Comparison of ENCODE assay signal across 25 mouse cellular contexts in the genomic region with DNA sequence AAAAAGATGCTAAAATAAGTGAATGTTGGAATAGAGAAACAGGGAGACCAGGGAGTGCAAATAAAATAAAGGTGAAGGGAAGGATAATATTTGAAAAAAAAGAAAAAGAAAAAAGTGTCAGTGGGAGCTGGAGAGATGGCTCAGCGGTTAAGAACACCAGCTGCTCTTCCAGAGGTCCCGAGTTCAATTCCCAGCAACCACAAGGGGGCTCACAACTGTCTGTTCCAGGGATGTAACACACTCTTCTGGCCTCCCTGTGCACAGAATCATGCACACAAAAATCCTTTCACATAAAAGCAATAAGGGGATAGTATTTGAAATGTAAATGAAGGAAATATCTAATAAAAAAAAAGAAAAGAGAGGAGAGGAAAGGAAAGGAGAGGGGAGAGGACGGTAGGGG. TPM values are rescaled to one million over a fixed set of nuclear protein-coding genes. Genes with fewer than 3 reads are reported as not detected.
A peak's percentile ranks its signal among the peaks of the same experiment; 100 is the strongest.
DNase-seq lines count a peak whose midpoint lies in the region; ATAC-seq and TF ChIP-seq lines count a peak whose summit lies in the region.
"Had no signal": no experiment of that assay in that cellular context is flagged by ENCODE, and none has a peak within 500 bp of the region (broad histone marks: within the 10 kb centered on the region; RNA-seq: fewer than 3 reads in every experiment).

No protein-coding gene starts in this region.

- H3K4me2 ChIP-seq in midbrain, embryonic 14.5 days (ENCODE audit: low read length): no peak overlapping the region
- no peak overlapping the region for H3K4me2 ChIP-seq in midbrain, embryonic 16.5 days (ENCODE audit: low read length)
- H3K4me2 ChIP-seq: forebrain, embryonic 13.5 days; heart, embryonic 11.5 days; limb, embryonic 13.5 days; liver, embryonic 15.5 days; neural tube, embryonic 15.5 days had no signal

- H3K4me1 ChIP-seq in heart, adult 2 months (ENCODE audit: control insufficient read depth, insufficient read depth, low read length): peaks cover 3% of the 10 kb centered on the region
- H3K4me1 ChIP-seq in midbrain, embryonic 14.5 days (ENCODE audit: control insufficient read depth, insufficient read depth, low read length): no peaks in the 10 kb centered on the region
- no peaks in the 10 kb centered on the region for H3K4me1 ChIP-seq in midbrain, embryonic 16.5 days (ENCODE audit: control insufficient read depth, insufficient read depth, low read length)
- H3K4me1 ChIP-seq: forebrain, embryonic 13.5 days; limb, embryonic 13.5 days; neural tube, embryonic 15.5 days had no signal

- no peak overlapping the region for H3K4me3 ChIP-seq in heart, adult 2 months
- H3K4me3 ChIP-seq in left cerebral cortex, adult 2 months: no peak overlapping the region
- no peak overlapping the region for H3K4me3 ChIP-seq in midbrain, embryonic 14.5 days (replicated peaks; ENCODE audit: low read depth, low read length)
- no peak overlapping the region for H3K4me3 ChIP-seq in midbrain, embryonic 16.5 days (ENCODE audit: low read depth, low read length)
- H3K4me3 ChIP-seq: forebrain, embryonic 13.5 days; limb, embryonic 13.5 days; liver, embryonic 15.5 days; neural tube, embryonic 15.5 days had no signal

- ATAC-seq in midbrain, embryonic 14.5 days (ENCODE audit: low FRiP score, low TSS enrichment): no peak
- ATAC-seq in midbrain, embryonic 16.5 days: no peak
- ATAC-seq: activated CD4-positive, CD25-positive, alpha-beta regulatory T cell, adult 4 months; CD4-positive, CD25-positive, alpha-beta regulatory T cell, adult 4 months; forebrain, embryonic 13.5 days; hindbrain, embryonic 16.5 days had no signal

- 60% methylated on average over 2 of the region's 3 CpGs for WGBS in heart, adult 2 months
- WGBS in midbrain, embryonic 14.5 days: 62% methylated on average over 2 of the region's 3 CpGs
- 49% methylated on average over 2 of the region's 3 CpGs for WGBS in midbrain, embryonic 16.5 days

- no peak for TF ChIP-seq EP300 in heart, adult 2 months (IDR thresholded peaks at IDR 0.05; ENCODE audit: insufficient read depth, low read depth, low read length)

- TF ChIP-seq POLR2A in heart, adult 2 months (IDR thresholded peaks at IDR 0.05; ENCODE audit: insufficient read depth, low read depth, low read length): no peak

- no peaks in the 10 kb centered on the region for H3K27me3 ChIP-seq in heart, adult 2 months (ENCODE audit: control insufficient read depth, insufficient read depth, low read length)
- no peaks in the 10 kb centered on the region for H3K27me3 ChIP-seq in midbrain, embryonic 14.5 days (ENCODE audit: control insufficient read depth, insufficient read depth, low read length)
- H3K27me3 ChIP-seq in midbrain, embryonic 16.5 days (ENCODE audit: control insufficient read depth, insufficient read depth, low read depth, low read length): no peaks in the 10 kb centered on the region
- H3K27me3 ChIP-seq: neural tube, embryonic 15.5 days had no signal

- H3K9ac ChIP-seq in heart, adult 2 months (ENCODE audit: low read depth, low read length): no peak overlapping the region
- H3K9ac ChIP-seq in midbrain, embryonic 14.5 days (replicated peaks; ENCODE audit: low read length): no peak overlapping the region
- no peak overlapping the region for H3K9ac ChIP-seq in midbrain, embryonic 16.5 days (ENCODE audit: low read depth, low read length)
- H3K9ac ChIP-seq: forebrain, embryonic 13.5 days; limb, embryonic 13.5 days; liver, embryonic 15.5 days; neural tube, embryonic 15.5 days had no signal

- peak; percentile 32 for TF ChIP-seq CTCF in heart, adult 2 months (IDR thresholded peaks at IDR 0.05)
- peak; percentile 2; the same call in 1 of the 2 replicates for TF ChIP-seq CTCF in left cerebral cortex, adult 2 months (IDR thresholded peaks at IDR 0.05)

- H3K36me3 ChIP-seq in heart, adult 2 months (ENCODE audit: control insufficient read depth, insufficient read depth, low read length): no peaks in the 10 kb centered on the region
- H3K36me3 ChIP-seq in midbrain, embryonic 14.5 days (ENCODE audit: control insufficient read depth, insufficient read depth, low read length): no peaks in the 10 kb centered on the region
- H3K36me3 ChIP-seq in midbrain, embryonic 16.5 days (ENCODE audit: control insufficient read depth, insufficient read depth, low read length): no peaks in the 10 kb centered on the region
- H3K36me3 ChIP-seq: G1E; limb, embryonic 13.5 days; liver, embryonic 15.5 days; neural tube, embryonic 15.5 days had no signal

- DNase-seq in heart, adult 2 months: no peak
- no peak for DNase-seq in heart, adult 8-10 months (ENCODE audit: low spot score)
- no peak for DNase-seq in left cerebral cortex, adult 2 months (ENCODE audit: extremely low spot score in 1 of 2, low spot score in 2 of 2)
- DNase-seq in left cerebral cortex, adult 18-20 months (ENCODE audit: low spot score in 2 of 2): no peak
- DNase-seq in midbrain, embryonic 14.5 days: peak; percentile 51
- DNase-seq in NIH3T3 (ENCODE audit: low read depth): peak; percentile 26
- no peak for DNase-seq in spleen, postnatal 4 days (ENCODE audit: low spot score in 2 of 2)
- DNase-seq: adrenal gland, adult 8-10 months; cerebellum, adult 18-20 months; cerebellum, postnatal 25 days; kidney, adult 11 months; kidney, postnatal 14 days; layer of hippocampus, postnatal 36 days; lung, postnatal 36 days; right cerebral cortex, adult 18-20 months had no signal

- H3K27ac ChIP-seq in heart, adult 2 months: no peak overlapping the region
- H3K27ac ChIP-seq in left cerebral cortex, adult 2 months: no peak overlapping the region
- no peak overlapping the region for H3K27ac ChIP-seq in midbrain, embryonic 14.5 days (replicated peaks; ENCODE audit: low read depth, low read length)
- H3K27ac ChIP-seq in midbrain, embryonic 16.5 days (ENCODE audit: low read length): no peak overlapping the region
- H3K27ac ChIP-seq: forebrain, embryonic 13.5 days; limb, embryonic 13.5 days; liver, embryonic 15.5 days; neural tube, embryonic 15.5 days had no signal

- intact Hi-C loops in heart, adult 2 months (cut with DNase I): no loop called here
- intact Hi-C loops in left cerebral cortex, adult 2 months (cut with DNase I): no loop called here

- no peaks in the 10 kb centered on the region for H3K79me2 ChIP-seq in heart, adult 2 months (replicated peaks; ENCODE audit: control insufficient read depth, insufficient read depth, low read length)

- H3K9me3 ChIP-seq in midbrain, embryonic 14.5 days (ENCODE audit: control insufficient read depth, low read length): peaks cover 3% of the 10 kb centered on the region; the same call in 1 of the 2 replicates
- H3K9me3 ChIP-seq in midbrain, embryonic 16.5 days (replicated peaks; ENCODE audit: control insufficient read depth, low read length, poor library complexity, severe bottlenecking): peaks cover 3% of the 10 kb centered on the region; the same call in 1 of the 2 replicates
- H3K9me3 ChIP-seq: G1E; limb, embryonic 13.5 days; liver, embryonic 15.5 days; neural tube, embryonic 15.5 days had no signal

RNA-seq across cellular contexts. Expression of gene Adgre5, which starts 13.0 kb away (rescaled TPM):
- total RNA-seq in heart, adult 2 months (2021): 10 to 100 TPM; 44.6 to 46.4 TPM
- polyA plus RNA-seq in heart, adult 2 months (2012; rRNA removed): 73.1 and 73.9 TPM in 2 replicates
- 10 to 100 TPM; 42.4 to 50.4 (median 43.5) TPM for total RNA-seq in heart, adult 8-10 months (2022)
- 10 to 100 TPM in 1 of 2 experiments, 1 to 10 TPM in 1; 8.9 to 11.5 TPM for total RNA-seq in left cerebral cortex, adult 2 months (2021)
- 10 to 100 TPM; 11.8 TPM for total RNA-seq in left cerebral cortex, adult 18-20 months (2021)
- 8.5 and 12.3 TPM in 2 replicates for polyA plus RNA-seq in midbrain, embryonic 14.5 days (2014; fragmentation: Nextera tagmentation; extraction: Ambion mirVana)
- polyA plus RNA-seq in midbrain, embryonic 16.5 days (2015; fragmentation: Nextera tagmentation; extraction: Ambion mirVana): 10.9 and 11.2 TPM in 2 replicates

RNA-seq across cellular contexts. Expression of gene Ddx39, which starts 39.2 kb away (rescaled TPM):
- 10 to 100 TPM; 15.7 to 17.7 TPM for total RNA-seq in heart, adult 2 months (2021)
- 18.0 and 27.3 TPM in 2 replicates for polyA plus RNA-seq in heart, adult 2 months (2012; rRNA removed)
- 10 to 100 TPM; 14.2 to 17.0 (median 15.4) TPM for total RNA-seq in heart, adult 8-10 months (2022)
- total RNA-seq in left cerebral cortex, adult 2 months (2021): 10 to 100 TPM; 19.9 to 20.2 TPM
- total RNA-seq in left cerebral cortex, adult 18-20 months (2021): 10 to 100 TPM; 14.6 to 19.2 TPM
- polyA plus RNA-seq in midbrain, embryonic 14.5 days (2014; fragmentation: Nextera tagmentation; extraction: Ambion mirVana): 109 and 113 TPM in 2 replicates
- polyA plus RNA-seq in midbrain, embryonic 16.5 days (2015; fragmentation: Nextera tagmentation; extraction: Ambion mirVana): 92.4 and 105 TPM in 2 replicates

RNA-seq across cellular contexts. Expression of gene Pkn1, which starts 55.2 kb away (rescaled TPM):
- 10 to 100 TPM; 51.1 to 55.6 TPM for total RNA-seq in heart, adult 2 months (2021)
- 53.7 and 59.5 TPM in 2 replicates for polyA plus RNA-seq in heart, adult 2 months (2012; rRNA removed)
- 10 to 100 TPM; 44.0 to 47.6 (median 46.6) TPM for total RNA-seq in heart, adult 8-10 months (2022)
- total RNA-seq in left cerebral cortex, adult 2 months (2021): 10 to 100 TPM; 60.9 to 65.6 TPM
- 10 to 100 TPM; 53.9 to 65.2 TPM for total RNA-seq in left cerebral cortex, adult 18-20 months (2021)
- polyA plus RNA-seq in midbrain, embryonic 14.5 days (2014; fragmentation: Nextera tagmentation; extraction: Ambion mirVana): 26.6 TPM in 2 replicates
- polyA plus RNA-seq in midbrain, embryonic 16.5 days (2015; fragmentation: Nextera tagmentation; extraction: Ambion mirVana): 27.4 and 28.7 TPM in 2 replicates

Comparison
In these comparisons a context has a peak if more than half of its experiments do, and no peak if none do; other contexts are left out.
1. DNase-seq: peak in midbrain, embryonic 14.5 days (single experiment) and NIH3T3 (single experiment); none in heart, adult 2 months (0 of 2), heart, adult 8-10 months (single experiment), left cerebral cortex, adult 2 months (0 of 2), left cerebral cortex, adult 18-20 months (0 of 2) and spleen, postnatal 4 days (0 of 2).